Mouse (Mus musculus) small intestine, adult 2 months (tissue): ENCODE measurements around the gene Exosc6.

ENCODE experiments used
- CTCF ChIP-seq: fragments of 200-500 bp; IDR thresholded peaks from 2 replicates; pipeline ENCODE4 v1.5.1; 2012; ENCODE audit warnings: low read depth, mild to moderate bottlenecking, control low read depth, inconsistent platforms, low read length, moderate library complexity, mixed read lengths; ENCODE audit not compliant: insufficient replicate concordance, insufficient read length; ENCODE audit errors: extremely low read depth
- POLR2A ChIP-seq: fragments of 200-500 bp; IDR thresholded peaks from 2 replicates; pipeline ENCODE4 v1.6.1; 2012; ENCODE audit warnings: low read depth, mild to moderate bottlenecking, control low read depth, inconsistent platforms, low read length, moderate library complexity

DNA sequence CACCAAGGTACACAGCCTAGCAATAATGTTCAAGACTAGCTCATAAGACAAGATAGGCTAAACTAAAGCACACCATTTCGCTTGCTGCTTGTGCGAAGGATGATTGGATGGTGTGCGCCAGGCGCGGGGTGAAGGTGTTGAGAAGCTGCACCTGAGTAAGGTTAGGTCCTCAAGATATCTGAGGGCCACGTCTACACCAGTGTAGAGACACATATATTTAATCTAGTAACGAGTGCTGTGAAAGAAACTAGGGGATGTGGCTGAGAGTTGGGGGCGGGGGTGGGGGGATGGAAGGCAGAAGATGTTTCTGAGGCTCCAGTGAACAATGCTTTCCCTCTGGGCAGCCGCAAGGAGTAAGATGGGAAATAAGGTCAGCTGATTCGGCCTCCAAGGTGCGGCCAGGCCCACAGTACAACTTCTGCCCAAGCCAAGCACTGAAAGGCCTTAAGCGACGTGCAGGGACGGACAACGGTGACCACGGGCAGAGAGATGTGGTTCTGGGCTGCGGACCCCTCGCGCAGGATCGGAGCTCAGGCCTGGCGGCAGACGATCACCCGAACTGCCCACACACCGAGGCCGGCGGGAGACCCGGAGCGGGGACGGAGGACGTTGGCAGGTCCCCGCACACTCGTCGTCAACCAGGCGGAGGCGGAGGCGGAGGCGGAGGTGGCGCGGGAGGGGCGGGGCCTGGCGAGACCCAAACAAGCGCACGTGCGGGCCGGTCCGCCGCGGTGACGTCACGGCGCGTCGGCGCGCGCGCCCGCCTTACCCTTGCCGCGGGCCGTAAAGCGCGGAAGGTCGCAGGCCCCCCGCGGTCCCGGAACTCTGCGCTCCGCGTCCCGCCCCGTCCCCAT, 38.0 kb downstream of the Exosc6 start, which contains the start of gene Pdpr:
- TF ChIP-seq CTCF (no peak), POLR2A (no peak)
